Mouse (Mus musculus): Measurements from ENCODE around the gene Col3a1. TPM values are rescaled to one million over a fixed set of nuclear protein-coding genes. Genes with fewer than 3 reads are reported as not detected.
A peak's percentile ranks its signal among the peaks of the same experiment; 100 is the strongest.

Col3a1 gene
- polyA plus RNA-seq, 1 experiment = 5.0 TPM

GRCm38 (mm10) chr1:45359673-45360072, 48.3 kb downstream of the Col3a1 start:
- Histone ChIP-seq H3K9me3 (replicated peaks; ENCODE audit: control insufficient read depth, insufficient read depth, low read length, poor library complexity, severe bottlenecking) (0 out of 2 replicates have a peak, but pooled peaks cover 3% of the 10 kb centered on the region), H3K9ac (ENCODE audit: low read depth, poor library complexity, severe bottlenecking) (no peak overlapping the region), H3K36me3 (ENCODE audit: control insufficient read depth, insufficient read depth, low read length, poor library complexity, severe bottlenecking) (no peaks in the 10 kb centered on the region), H3K4me1 (ENCODE audit: control insufficient read depth, insufficient read depth, low read length) (peaks cover 2% of the 10 kb centered on the region), H3K27ac (ENCODE audit: insufficient read depth, low read length) (no peak overlapping the region), H3K4me3 (ENCODE audit: low read depth, low read length) (no peak overlapping the region), H3K27me3 (ENCODE audit: control insufficient read depth, insufficient read depth, low read length, poor library complexity, severe bottlenecking) (no peaks in the 10 kb centered on the region)
- no peak for TF ChIP-seq CTCF (IDR thresholded peaks at IDR 0.05; ENCODE audit: low read depth, low read length)
- TF ChIP-seq EP300 (IDR thresholded peaks at IDR 0.05; ENCODE audit: insufficient read depth, low read depth, low read length) = peak; percentile 55; the same call in 1 of the 2 replicates

GRCm38 (mm10) chr1:45363274-45363673, 51.9 kb downstream of the Col3a1 start:
- Histone ChIP-seq H3K9ac (ENCODE audit: low read depth, poor library complexity, severe bottlenecking) (no peak overlapping the region), H3K4me1 (ENCODE audit: control insufficient read depth, insufficient read depth, low read length) (peaks cover 2% of the 10 kb centered on the region), H3K27ac (ENCODE audit: insufficient read depth, low read length) (no peak overlapping the region), H3K9me3 (replicated peaks; ENCODE audit: control insufficient read depth, insufficient read depth, low read length, poor library complexity, severe bottlenecking) (no peaks in the 10 kb centered on the region), H3K36me3 (ENCODE audit: control insufficient read depth, insufficient read depth, low read length, poor library complexity, severe bottlenecking) (no peaks in the 10 kb centered on the region), H3K27me3 (ENCODE audit: control insufficient read depth, insufficient read depth, low read length, poor library complexity, severe bottlenecking) (no peaks in the 10 kb centered on the region), H3K4me3 (ENCODE audit: low read depth, low read length) (no peak overlapping the region)
- TF ChIP-seq POLR2A (IDR thresholded peaks at IDR 0.05; ENCODE audit: insufficient read depth, low read length) = no peak
- no peak for TF ChIP-seq CTCF (IDR thresholded peaks at IDR 0.05; ENCODE audit: low read depth, low read length)
- no peak for TF ChIP-seq EP300 (IDR thresholded peaks at IDR 0.05; ENCODE audit: insufficient read depth, low read depth, low read length)

DNA sequence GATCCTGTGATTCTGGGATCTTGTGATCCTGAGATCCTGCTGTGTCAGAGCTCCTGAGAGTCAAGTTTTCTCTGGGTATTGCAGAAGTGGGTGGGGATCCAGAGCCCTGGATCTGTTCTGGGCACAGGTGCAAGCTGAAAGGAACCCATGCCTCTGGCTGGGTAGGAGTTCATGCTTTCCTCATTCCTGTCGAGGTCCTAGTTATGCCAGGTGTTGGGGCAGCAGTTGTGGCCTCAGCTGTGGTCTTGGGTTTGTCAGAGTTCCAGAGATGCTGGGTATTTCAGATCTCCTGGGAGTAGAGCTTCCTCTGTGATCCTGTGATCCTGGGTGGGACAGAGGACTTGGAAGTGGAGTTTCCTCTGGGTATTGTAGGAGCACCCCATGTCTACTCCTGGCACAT, 54.1 kb downstream of the Col3a1 start:
- no peaks in the 10 kb centered on the region for H3K36me3 ChIP-seq (ENCODE audit: control insufficient read depth, insufficient read depth, low read length, poor library complexity, severe bottlenecking)
- no peak overlapping the region for H3K27ac ChIP-seq (ENCODE audit: insufficient read depth, low read length)
- no peak overlapping the region for H3K9ac ChIP-seq (ENCODE audit: low read depth, poor library complexity, severe bottlenecking)
- no peaks in the 10 kb centered on the region for H3K4me1 ChIP-seq (ENCODE audit: control insufficient read depth, insufficient read depth, low read length)
- H3K27me3 ChIP-seq (ENCODE audit: control insufficient read depth, insufficient read depth, low read length, poor library complexity, severe bottlenecking) = no peaks in the 10 kb centered on the region
- H3K9me3 ChIP-seq (replicated peaks; ENCODE audit: control insufficient read depth, insufficient read depth, low read length, poor library complexity, severe bottlenecking) = no peaks in the 10 kb centered on the region
- TF ChIP-seq CTCF (IDR thresholded peaks at IDR 0.05; ENCODE audit: low read depth, low read length) (no peak), POLR2A (IDR thresholded peaks at IDR 0.05; ENCODE audit: insufficient read depth, low read length) (no peak), EP300 (IDR thresholded peaks at IDR 0.05; ENCODE audit: insufficient read depth, low read depth, low read length) (no peak)
- H3K4me3 ChIP-seq (ENCODE audit: low read depth, low read length) = no peak overlapping the region

DNA sequence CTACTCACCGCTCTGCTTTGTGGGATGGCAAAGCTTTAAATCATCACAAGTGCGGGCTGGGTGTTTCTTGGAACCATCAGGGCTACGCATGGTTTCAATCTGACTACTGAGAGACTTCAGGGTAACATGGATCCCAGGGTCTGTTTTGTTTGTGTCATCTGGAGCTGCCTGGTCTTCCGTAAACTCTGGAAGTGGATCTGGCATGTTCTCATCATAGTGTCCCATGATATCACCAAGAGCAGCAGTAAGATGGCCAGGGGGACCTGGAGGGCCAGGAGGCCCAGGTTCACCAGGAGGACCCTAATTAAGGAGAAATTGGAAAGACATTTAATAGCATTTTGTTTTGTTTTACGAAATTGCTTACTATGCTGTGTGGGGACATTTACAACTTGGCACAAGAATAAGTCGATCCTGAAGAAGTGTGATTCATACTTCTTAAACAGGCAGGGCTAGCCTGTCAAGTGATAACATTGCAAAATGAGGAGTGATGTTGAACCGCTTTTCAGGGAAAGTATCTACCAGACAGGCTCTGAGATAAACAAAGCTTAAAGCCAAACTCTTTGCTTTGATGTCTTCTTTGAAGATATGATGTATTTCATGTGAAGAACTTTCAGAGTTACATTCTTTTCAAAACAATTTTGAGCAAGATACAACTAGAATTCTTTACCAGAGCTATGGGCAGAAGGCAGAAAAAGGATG, 68.8 kb downstream of the Col3a1 start:
- Histone ChIP-seq H3K27me3 (ENCODE audit: control insufficient read depth, insufficient read depth, low read length, poor library complexity, severe bottlenecking) (no peaks in the 10 kb centered on the region), H3K36me3 (ENCODE audit: control insufficient read depth, insufficient read depth, low read length, poor library complexity, severe bottlenecking) (no peaks in the 10 kb centered on the region), H3K9ac (ENCODE audit: low read depth, poor library complexity, severe bottlenecking) (no peak overlapping the region), H3K27ac (ENCODE audit: insufficient read depth, low read length) (no peak overlapping the region), H3K9me3 (replicated peaks; ENCODE audit: control insufficient read depth, insufficient read depth, low read length, poor library complexity, severe bottlenecking) (no peaks in the 10 kb centered on the region), H3K4me3 (ENCODE audit: low read depth, low read length) (no peak overlapping the region), H3K4me1 (ENCODE audit: control insufficient read depth, insufficient read depth, low read length) (no peaks in the 10 kb centered on the region)
- TF ChIP-seq POLR2A (IDR thresholded peaks at IDR 0.05; ENCODE audit: insufficient read depth, low read length) = no peak
- TF ChIP-seq CTCF (IDR thresholded peaks at IDR 0.05; ENCODE audit: low read depth, low read length) = no peak
- no peak for TF ChIP-seq EP300 (IDR thresholded peaks at IDR 0.05; ENCODE audit: insufficient read depth, low read depth, low read length)

- H3K9ac ChIP-seq (ENCODE audit: low read depth, poor library complexity, severe bottlenecking) = no peak overlapping the region
- no peaks in the 10 kb centered on the region for H3K9me3 ChIP-seq (replicated peaks; ENCODE audit: control insufficient read depth, insufficient read depth, low read length, poor library complexity, severe bottlenecking)
- H3K27ac ChIP-seq (ENCODE audit: insufficient read depth, low read length) = no peak overlapping the region
- H3K4me1 ChIP-seq (ENCODE audit: control insufficient read depth, insufficient read depth, low read length) = no peaks in the 10 kb centered on the region
- no peak for TF ChIP-seq EP300 (IDR thresholded peaks at IDR 0.05; ENCODE audit: insufficient read depth, low read depth, low read length)
- no peak for TF ChIP-seq CTCF (IDR thresholded peaks at IDR 0.05; ENCODE audit: low read depth, low read length)
- TF ChIP-seq POLR2A (IDR thresholded peaks at IDR 0.05; ENCODE audit: insufficient read depth, low read length) = no peak
- H3K4me3 ChIP-seq (ENCODE audit: low read depth, low read length) = no peak overlapping the region
- H3K27me3 ChIP-seq (ENCODE audit: control insufficient read depth, insufficient read depth, low read length, poor library complexity, severe bottlenecking) = no peaks in the 10 kb centered on the region
- H3K36me3 ChIP-seq (ENCODE audit: control insufficient read depth, insufficient read depth, low read length, poor library complexity, severe bottlenecking) = no peaks in the 10 kb centered on the region
Measured at GRCm38 (mm10) chr1:45381866-45382265, 70.5 kb downstream of the Col3a1 start.

Other genes with a start within 250 kb of the Col3a1 start
- gene Col5a2, start 191.7 kb downstream of the Col3a1 start, polyA plus RNA-seq (2011; ENCODE audit: insufficient read depth, insufficient read length, low read depth, missing spikeins) = 2.9 and 3.0 TPM in 2 replicates

Measured in ES-Bruce4 (cell line).